Mouse (Mus musculus): Measurements from ENCODE around the gene Slc2a13. TPM values are rescaled to one million over a fixed set of nuclear protein-coding genes. Genes with fewer than 3 reads are reported as not detected.

The Slc2a13 gene
- polyA plus RNA-seq, 1 experiment from 2014 or later, result 0.75 TPM

GRCm38 (mm10) chr15:91327023-91327422 lies 246.0 kb downstream of the Slc2a13 start:
- no peak overlapping the region for H3K9ac ChIP-seq (ENCODE audit: low read depth, low read length)
- H3K4me3 ChIP-seq (ENCODE audit: low read length), result no peak overlapping the region
- no peaks in the 10 kb centered on the region for H3K27me3 ChIP-seq (replicated peaks; ENCODE audit: control insufficient read depth, insufficient read depth, low read length)
- no peaks in the 10 kb centered on the region for H3K4me1 ChIP-seq (ENCODE audit: control insufficient read depth, insufficient read depth, low read length)
- no peak for ATAC-seq
- WGBS, result 67% methylated on average over 4 of the region's 4 CpGs
- H3K36me3 ChIP-seq (ENCODE audit: control insufficient read depth, insufficient read depth, low read length), result no peaks in the 10 kb centered on the region
- no peaks in the 10 kb centered on the region for H3K9me3 ChIP-seq (ENCODE audit: control insufficient read depth, low read length)
- no peak overlapping the region for H3K4me2 ChIP-seq (ENCODE audit: low read depth, low read length)
- no peak overlapping the region for H3K27ac ChIP-seq (ENCODE audit: low read length)

- Histone ChIP-seq H3K4me1 (ENCODE audit: control insufficient read depth, insufficient read depth, low read length) (0 out of 2 replicates have a peak, but pooled peaks cover 3% of the 10 kb centered on the region), H3K9ac (ENCODE audit: low read depth, low read length) (no peak overlapping the region), H3K27me3 (replicated peaks; ENCODE audit: control insufficient read depth, insufficient read depth, low read length) (no peaks in the 10 kb centered on the region), H3K9me3 (ENCODE audit: control insufficient read depth, low read length) (no peaks in the 10 kb centered on the region), H3K36me3 (ENCODE audit: control insufficient read depth, insufficient read depth, low read length) (no peaks in the 10 kb centered on the region), H3K27ac (ENCODE audit: low read length) (no peak overlapping the region), H3K4me3 (ENCODE audit: low read length) (no peak overlapping the region), H3K4me2 (ENCODE audit: low read depth, low read length) (no peak overlapping the region)
- 61% methylated on average over 3 of the region's 3 CpGs for WGBS
- no peak for ATAC-seq
These were observed 253.7 kb downstream of the Slc2a13 start for GRCm38 (mm10) chr15:91319376-91319775.

GRCm38 (mm10) chr15:91316964-91317363 lies 256.1 kb downstream of the Slc2a13 start:
- no peak overlapping the region for H3K27ac ChIP-seq (ENCODE audit: low read length)
- ATAC-seq, result no peak
- H3K36me3 ChIP-seq (ENCODE audit: control insufficient read depth, insufficient read depth, low read length), result no peaks in the 10 kb centered on the region
- 82% methylated on average over 4 of the region's 4 CpGs for WGBS
- H3K9me3 ChIP-seq (ENCODE audit: control insufficient read depth, low read length), result no peaks in the 10 kb centered on the region
- no peak overlapping the region for H3K4me3 ChIP-seq (ENCODE audit: low read length)
- no peaks in the 10 kb centered on the region for H3K27me3 ChIP-seq (replicated peaks; ENCODE audit: control insufficient read depth, insufficient read depth, low read length)
- no peak overlapping the region for H3K9ac ChIP-seq (ENCODE audit: low read depth, low read length)
- H3K4me2 ChIP-seq (ENCODE audit: low read depth, low read length), result no peak overlapping the region
- 0 out of 2 replicates have a peak, but pooled peaks cover 3% of the 10 kb centered on the region for H3K4me1 ChIP-seq (ENCODE audit: control insufficient read depth, insufficient read depth, low read length)

GRCm38 (mm10) chr15:91314402-91315318 lies 258.4 kb downstream of the Slc2a13 start:
- H3K4me1 ChIP-seq (ENCODE audit: control insufficient read depth, insufficient read depth, low read length), result 0 out of 2 replicates have a peak, but pooled peaks cover 3% of the 10 kb centered on the region
- 68% methylated on average over 19 of the region's 19 CpGs for WGBS
- no peak for ATAC-seq
- H3K4me3 ChIP-seq (ENCODE audit: low read length), result no peak overlapping the region
- H3K9ac ChIP-seq (ENCODE audit: low read depth, low read length), result no peak overlapping the region
- H3K36me3 ChIP-seq (ENCODE audit: control insufficient read depth, insufficient read depth, low read length), result no peaks in the 10 kb centered on the region
- H3K4me2 ChIP-seq (ENCODE audit: low read depth, low read length), result peak overlapping the region; percentile 18; the same call in 1 of the 2 replicates
- H3K27me3 ChIP-seq (replicated peaks; ENCODE audit: control insufficient read depth, insufficient read depth, low read length), result no peaks in the 10 kb centered on the region
- H3K27ac ChIP-seq (ENCODE audit: low read length), result no peak overlapping the region
- no peaks in the 10 kb centered on the region for H3K9me3 ChIP-seq (ENCODE audit: control insufficient read depth, low read length)

GRCm38 (mm10) chr15:91304296-91304852 lies 268.7 kb downstream of the Slc2a13 start:
- H3K4me2 ChIP-seq (ENCODE audit: low read depth, low read length), result no peak overlapping the region
- no peaks in the 10 kb centered on the region for H3K27me3 ChIP-seq (replicated peaks; ENCODE audit: control insufficient read depth, insufficient read depth, low read length)
- H3K9ac ChIP-seq (ENCODE audit: low read depth, low read length), result no peak overlapping the region
- H3K36me3 ChIP-seq (ENCODE audit: control insufficient read depth, insufficient read depth, low read length), result no peaks in the 10 kb centered on the region
- H3K27ac ChIP-seq (ENCODE audit: low read length), result no peak overlapping the region
- ATAC-seq, result peak; percentile 50; the same call in 1 of the 2 replicates
- H3K9me3 ChIP-seq (ENCODE audit: control insufficient read depth, low read length), result no peaks in the 10 kb centered on the region
- H3K4me1 ChIP-seq (ENCODE audit: control insufficient read depth, insufficient read depth, low read length), result no peaks in the 10 kb centered on the region
- no peak overlapping the region for H3K4me3 ChIP-seq (ENCODE audit: low read length)
- 53% methylated on average over 7 of the region's 7 CpGs for WGBS

GRCm38 (mm10) chr15:91301366-91301765 lies 271.7 kb downstream of the Slc2a13 start:
- WGBS, result 8% methylated on average over 3 of the region's 3 CpGs
- Histone ChIP-seq H3K4me3 (ENCODE audit: low read length) (no peak overlapping the region), H3K27ac (ENCODE audit: low read length) (no peak overlapping the region), H3K4me2 (ENCODE audit: low read depth, low read length) (no peak overlapping the region), H3K36me3 (ENCODE audit: control insufficient read depth, insufficient read depth, low read length) (no peaks in the 10 kb centered on the region), H3K9ac (ENCODE audit: low read depth, low read length) (no peak overlapping the region), H3K27me3 (replicated peaks; ENCODE audit: control insufficient read depth, insufficient read depth, low read length) (no peaks in the 10 kb centered on the region), H3K9me3 (ENCODE audit: control insufficient read depth, low read length) (no peaks in the 10 kb centered on the region), H3K4me1 (ENCODE audit: control insufficient read depth, insufficient read depth, low read length) (no peaks in the 10 kb centered on the region)
- peak; percentile 63; the same call in 1 of the 2 replicates for ATAC-seq

- no peak overlapping the region for H3K27ac ChIP-seq (ENCODE audit: low read length)
- H3K4me3 ChIP-seq (ENCODE audit: low read length), result no peak overlapping the region
- H3K27me3 ChIP-seq (replicated peaks; ENCODE audit: control insufficient read depth, insufficient read depth, low read length), result no peaks in the 10 kb centered on the region
- no peak overlapping the region for H3K4me2 ChIP-seq (ENCODE audit: low read depth, low read length)
- WGBS, result 84% methylated on average over 11 of the region's 11 CpGs
- ATAC-seq, result no peak
- no peaks in the 10 kb centered on the region for H3K9me3 ChIP-seq (ENCODE audit: control insufficient read depth, low read length)
- no peak overlapping the region for H3K9ac ChIP-seq (ENCODE audit: low read depth, low read length)
- no peaks in the 10 kb centered on the region for H3K36me3 ChIP-seq (ENCODE audit: control insufficient read depth, insufficient read depth, low read length)
- H3K4me1 ChIP-seq (ENCODE audit: control insufficient read depth, insufficient read depth, low read length), result no peaks in the 10 kb centered on the region
These were observed 273.7 kb downstream of the Slc2a13 start for GRCm38 (mm10) chr15:91299319-91299835.

GRCm38 (mm10) chr15:91283418-91283817 lies 289.6 kb downstream of the Slc2a13 start:
- 79% methylated on average over 3 of the region's 3 CpGs for WGBS
- Histone ChIP-seq H3K9me3 (ENCODE audit: control insufficient read depth, low read length) (no peaks in the 10 kb centered on the region), H3K27ac (ENCODE audit: low read length) (no peak overlapping the region), H3K4me1 (ENCODE audit: control insufficient read depth, insufficient read depth, low read length) (no peaks in the 10 kb centered on the region), H3K9ac (ENCODE audit: low read depth, low read length) (no peak overlapping the region), H3K36me3 (ENCODE audit: control insufficient read depth, insufficient read depth, low read length) (no peaks in the 10 kb centered on the region), H3K4me3 (ENCODE audit: low read length) (no peak overlapping the region), H3K27me3 (replicated peaks; ENCODE audit: control insufficient read depth, insufficient read depth, low read length) (no peaks in the 10 kb centered on the region), H3K4me2 (ENCODE audit: low read depth, low read length) (no peak overlapping the region)
- ATAC-seq, result no peak

- Histone ChIP-seq H3K9ac (ENCODE audit: low read depth, low read length) (no peak overlapping the region), H3K4me3 (ENCODE audit: low read length) (no peak overlapping the region), H3K27me3 (replicated peaks; ENCODE audit: control insufficient read depth, insufficient read depth, low read length) (no peaks in the 10 kb centered on the region), H3K27ac (ENCODE audit: low read length) (no peak overlapping the region), H3K36me3 (ENCODE audit: control insufficient read depth, insufficient read depth, low read length) (no peaks in the 10 kb centered on the region), H3K9me3 (ENCODE audit: control insufficient read depth, low read length) (no peaks in the 10 kb centered on the region), H3K4me2 (ENCODE audit: low read depth, low read length) (no peak overlapping the region), H3K4me1 (ENCODE audit: control insufficient read depth, insufficient read depth, low read length) (no peaks in the 10 kb centered on the region)
- 89% methylated on average over 7 of the region's 7 CpGs for WGBS
- no peak for ATAC-seq
These were observed 290.2 kb downstream of the Slc2a13 start for GRCm38 (mm10) chr15:91282822-91283221.
